Mouse (Mus musculus): ENCODE measurements around the gene Wdr13. TPM values are rescaled to one million over a fixed set of nuclear protein-coding genes. Genes with fewer than 3 reads are reported as not detected.
"Not testable (repeated sequence)": the region's sequence is repeated elsewhere in the genome, so short reads cannot be mapped to it uniquely, and the experiment has no call there.

Wdr13 gene
- polyA plus RNA-seq, 1 experiment from 2014 or later = 24.1 TPM

DNA sequence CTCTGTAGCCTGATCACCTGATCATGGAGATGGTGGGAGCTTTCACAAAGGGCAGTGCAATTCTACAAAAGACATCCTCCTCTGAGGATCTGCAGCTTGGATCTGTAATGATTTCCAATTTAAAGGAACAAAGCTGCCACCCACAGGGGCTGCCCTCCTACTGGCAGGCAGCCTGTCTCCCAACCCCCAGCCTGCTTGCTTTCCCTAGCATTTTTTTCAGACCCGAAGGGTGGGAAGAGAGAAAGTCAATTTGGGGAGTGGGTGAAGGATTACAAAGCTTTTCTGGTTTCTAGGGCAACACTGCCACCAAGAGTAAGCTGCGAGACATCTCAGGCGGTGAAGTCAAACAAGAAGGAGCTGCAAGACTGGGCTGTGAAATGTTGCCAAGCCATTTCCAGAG is 31.7 kb downstream of the Wdr13 start:
- no peak for ATAC-seq (ENCODE audit: insufficient read depth, low FRiP score, low read depth)
- 26% methylated on average over 3 of the region's 3 CpGs for WGBS
- Histone ChIP-seq H3K36me3 (no peaks in the 10 kb centered on the region), H3K4me3 (replicated peaks) (no peak overlapping the region), H3K9me3 (no peaks in the 10 kb centered on the region), H3K27me3 (replicated peaks) (no peaks in the 10 kb centered on the region), H3K27ac (no peak overlapping the region; the same call in 1 of the 2 replicates), H3K9ac (no peak overlapping the region), H3K4me2 (no peak overlapping the region), H3K4me1 (no peaks in the 10 kb centered on the region)

DNA sequence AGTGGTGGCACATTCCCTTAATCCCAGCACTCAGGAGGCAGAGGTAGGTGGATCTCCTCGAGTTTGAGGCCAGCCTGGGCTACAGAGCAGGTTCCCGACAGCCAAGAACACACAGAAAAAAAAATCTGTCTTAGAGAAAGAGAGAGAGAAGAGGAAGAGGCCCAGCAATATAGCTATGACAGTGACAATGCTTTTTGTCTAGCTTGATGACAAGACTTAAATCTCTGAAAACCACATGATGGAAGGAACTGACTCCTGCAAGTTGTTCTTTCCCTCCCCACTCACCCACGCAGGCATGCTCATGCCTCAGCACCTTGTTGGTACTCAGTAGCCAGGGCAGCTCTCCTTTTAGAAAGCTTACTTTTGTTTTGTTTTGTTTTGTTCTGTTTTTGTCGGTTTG is 33.3 kb downstream of the Wdr13 start:
- no peak overlapping the region for H3K27ac ChIP-seq
- no peaks in the 10 kb centered on the region for H3K4me1 ChIP-seq
- no peaks in the 10 kb centered on the region for H3K9me3 ChIP-seq
- H3K4me3 ChIP-seq (replicated peaks) = no peak overlapping the region
- 43% methylated on average over 4 of the region's 4 CpGs for WGBS
- ATAC-seq (ENCODE audit: insufficient read depth, low FRiP score, low read depth) = no peak
- no peaks in the 10 kb centered on the region for H3K27me3 ChIP-seq (replicated peaks)
- no peak overlapping the region for H3K9ac ChIP-seq
- H3K36me3 ChIP-seq = no peaks in the 10 kb centered on the region
- H3K4me2 ChIP-seq = no peak overlapping the region

DNA sequence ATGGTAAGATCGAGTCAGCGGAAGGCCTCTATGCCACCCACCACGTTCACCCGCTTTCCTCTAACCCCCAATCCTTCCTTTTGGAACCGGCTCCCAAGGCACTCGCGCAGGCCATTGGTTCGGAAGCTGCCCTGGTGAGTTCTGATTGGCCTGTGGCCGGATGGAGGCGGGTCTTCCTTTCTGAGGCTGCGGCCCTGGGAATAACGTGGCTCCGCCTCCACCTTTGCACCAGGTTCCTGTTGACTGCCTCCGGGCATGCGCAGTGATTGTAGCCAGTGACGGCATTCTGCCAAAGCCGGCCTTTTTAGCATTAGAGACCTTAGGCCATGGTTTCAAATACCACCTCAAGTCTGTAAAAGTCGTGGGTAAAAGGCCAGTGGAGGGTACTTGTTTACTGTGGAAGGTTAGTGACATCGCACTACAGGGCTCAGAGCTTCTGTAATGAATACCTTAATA is 35.9 kb downstream of the Wdr13 start:
- Histone ChIP-seq H3K36me3 (no peaks in the 10 kb centered on the region), H3K9me3 (no peaks in the 10 kb centered on the region), H3K9ac (no peak overlapping the region), H3K4me2 (peak overlapping the region; percentile 42), H3K4me1 (no peaks in the 10 kb centered on the region), H3K27ac (no peak overlapping the region), H3K4me3 (replicated peaks) (peak overlapping the region; percentile 21; the same call in 1 of the 2 replicates), H3K27me3 (replicated peaks) (no peaks in the 10 kb centered on the region)
- ATAC-seq (ENCODE audit: insufficient read depth, low FRiP score, low read depth) = peak; percentile 97
- WGBS = 17% methylated on average over 19 of the region's 19 CpGs

DNA sequence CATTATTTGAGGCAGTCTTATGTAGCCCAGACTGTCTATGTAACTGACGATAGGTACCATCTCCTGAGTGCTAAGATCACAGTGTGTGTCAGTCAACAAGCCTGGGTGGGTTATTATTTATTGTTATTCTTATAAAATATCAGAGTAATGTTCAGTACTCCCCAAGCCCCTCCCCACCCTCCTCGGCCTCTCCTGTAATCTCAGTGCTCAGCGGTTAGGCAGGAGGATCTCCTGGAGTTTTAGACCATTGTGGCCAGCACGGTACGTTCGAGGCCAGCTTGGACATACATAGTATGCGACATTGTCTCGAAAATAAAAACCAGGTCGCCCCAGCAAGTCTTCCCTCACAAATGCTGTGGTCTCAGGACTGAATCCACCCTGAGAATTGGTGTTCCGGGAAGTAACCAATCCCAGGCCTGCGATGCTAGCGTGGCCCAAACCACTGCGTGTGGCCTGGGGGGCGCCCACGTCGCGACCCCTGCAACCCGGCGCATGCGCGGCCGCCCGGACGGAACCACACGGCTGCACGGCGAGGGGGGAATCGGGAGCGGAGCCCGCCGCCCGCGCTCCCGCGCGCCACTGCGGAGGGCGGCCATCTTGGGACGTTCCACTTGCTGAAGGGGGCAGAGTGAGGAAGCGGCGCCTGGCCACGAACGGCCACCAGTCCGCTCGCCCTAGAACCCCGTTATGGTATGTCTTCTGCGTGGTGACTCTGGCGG is 36.5 kb downstream of the Wdr13 start:
- not testable (repeated sequence) for H3K4me1 ChIP-seq; H3K27me3 ChIP-seq (replicated peaks); H3K9me3 ChIP-seq; H3K9ac ChIP-seq; H3K27ac ChIP-seq; H3K36me3 ChIP-seq
- Histone ChIP-seq H3K4me2 (peak overlapping the region; percentile 36; the same call in 1 of the 2 replicates), H3K4me3 (replicated peaks) (peak overlapping the region; percentile 32)
- peak; percentile 91 for ATAC-seq (ENCODE audit: insufficient read depth, low FRiP score, low read depth)
- WGBS = 13% methylated on average over 28 of the region's 48 CpGs

DNA sequence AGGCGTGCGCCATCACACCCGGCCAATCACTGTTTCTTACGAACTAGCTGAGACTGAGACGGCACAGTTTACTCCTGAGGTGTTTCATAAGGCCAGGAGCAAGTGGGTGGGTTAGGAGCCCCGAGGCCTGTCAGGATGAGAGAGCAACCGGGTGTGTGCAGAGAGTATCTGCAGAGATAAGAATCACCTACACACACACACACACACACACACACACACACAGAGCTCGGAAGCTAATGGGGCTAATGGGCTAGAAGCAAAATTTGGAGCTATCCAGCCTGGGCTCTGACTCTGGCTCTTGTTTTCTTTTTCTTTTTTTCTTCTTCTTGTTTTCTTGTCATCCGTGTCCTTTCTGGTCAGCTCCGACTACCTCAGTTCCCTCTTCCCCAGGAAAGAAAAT is 37.1 kb downstream of the Wdr13 start:
- Histone ChIP-seq H3K27ac (no peak overlapping the region), H3K36me3 (no peaks in the 10 kb centered on the region), H3K4me3 (replicated peaks) (0 out of 2 replicates have a peak overlapping the region, but pooled peaks have one; percentile 32), H3K9ac (no peak overlapping the region), H3K27me3 (replicated peaks) (no peaks in the 10 kb centered on the region), H3K4me1 (no peaks in the 10 kb centered on the region), H3K4me2 (peak overlapping the region; percentile 36), H3K9me3 (no peaks in the 10 kb centered on the region)
- no peak for ATAC-seq (ENCODE audit: insufficient read depth, low FRiP score, low read depth)
- 70% methylated on average over 10 of the region's 10 CpGs for WGBS

DNA sequence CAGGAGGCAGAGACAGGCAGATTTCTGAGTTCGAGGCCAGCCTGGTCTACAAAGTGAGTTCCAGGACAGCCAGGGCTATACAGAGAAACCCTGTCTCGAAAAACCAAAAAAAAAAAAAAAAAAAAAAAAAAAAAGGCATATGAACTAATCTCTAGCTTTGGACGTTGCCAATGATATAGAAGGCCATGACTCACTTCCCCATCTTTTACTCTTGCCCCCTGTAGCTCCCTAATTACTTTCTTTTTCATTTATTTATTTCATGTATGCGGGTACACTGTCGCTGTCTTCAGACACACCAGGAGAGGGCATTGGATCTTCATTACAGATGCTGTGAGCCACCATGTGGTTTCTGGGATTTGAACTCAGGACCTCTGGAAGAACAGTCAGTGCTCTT is 41.7 kb downstream of the Wdr13 start:
- WGBS = 78% methylated on average over 4 of the region's 5 CpGs

DNA sequence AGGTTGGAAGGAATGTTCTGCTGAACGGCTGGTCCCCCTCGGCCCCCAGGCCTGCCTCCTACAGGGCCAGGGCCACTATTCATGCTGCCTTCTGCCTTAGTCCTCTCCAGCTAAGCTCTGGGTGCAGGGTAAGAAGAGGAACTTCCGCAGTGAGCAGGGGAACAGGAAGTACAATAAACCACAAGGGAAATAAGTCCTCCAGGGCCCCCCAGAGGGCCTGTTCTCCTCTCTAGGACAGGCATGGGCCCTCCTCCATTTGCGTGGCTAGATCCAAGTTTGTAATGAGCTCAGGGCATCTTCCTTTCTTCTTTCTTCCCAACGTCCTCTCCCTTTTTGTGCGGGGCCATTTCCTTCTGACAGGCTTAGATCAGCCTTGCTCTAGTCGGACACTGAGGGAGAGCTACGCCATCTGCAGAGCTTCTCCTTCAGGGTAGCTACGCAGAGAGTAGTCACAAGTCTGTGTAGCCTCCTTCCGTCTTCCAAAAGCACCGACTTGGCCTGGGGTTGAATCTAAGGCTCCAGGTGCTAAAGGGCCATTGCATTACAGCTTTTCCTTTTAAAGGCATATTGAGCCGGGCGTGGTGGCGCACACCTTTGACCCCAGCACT is 42.2 kb downstream of the Wdr13 start, which contains the start of gene Was:
TSS of gene Was (minus strand) at position 153 of the 608 bp plus-strand sequence.
- WGBS = 76% methylated on average over 14 of the region's 14 CpGs
- Histone ChIP-seq H3K4me1 (no peaks in the 10 kb centered on the region), H3K4me2 (no peak within 1 kb of the TSS), H3K27me3 (replicated peaks) (no peaks in the 10 kb centered on the region), H3K36me3 (no peaks in the 10 kb centered on the region), H3K4me3 (replicated peaks) (no peak within 1 kb of the TSS), H3K27ac (no peak within 1 kb of the TSS), H3K9ac (no peak within 1 kb of the TSS), H3K9me3 (no peaks in the 10 kb centered on the region)
- no peak for ATAC-seq (ENCODE audit: insufficient read depth, low FRiP score, low read depth)

More for the DNA sequence above, 41.7 kb downstream of the Wdr13 start:
- H3K27me3 ChIP-seq (replicated peaks); H3K27ac ChIP-seq; H3K9me3 ChIP-seq; ATAC-seq (ENCODE audit: insufficient read depth, low FRiP score, low read depth); H3K4me3 ChIP-seq (replicated peaks); H3K4me2 ChIP-seq; H3K36me3 ChIP-seq; H3K4me1 ChIP-seq; H3K9ac ChIP-seq: not testable (repeated sequence)

DNA sequence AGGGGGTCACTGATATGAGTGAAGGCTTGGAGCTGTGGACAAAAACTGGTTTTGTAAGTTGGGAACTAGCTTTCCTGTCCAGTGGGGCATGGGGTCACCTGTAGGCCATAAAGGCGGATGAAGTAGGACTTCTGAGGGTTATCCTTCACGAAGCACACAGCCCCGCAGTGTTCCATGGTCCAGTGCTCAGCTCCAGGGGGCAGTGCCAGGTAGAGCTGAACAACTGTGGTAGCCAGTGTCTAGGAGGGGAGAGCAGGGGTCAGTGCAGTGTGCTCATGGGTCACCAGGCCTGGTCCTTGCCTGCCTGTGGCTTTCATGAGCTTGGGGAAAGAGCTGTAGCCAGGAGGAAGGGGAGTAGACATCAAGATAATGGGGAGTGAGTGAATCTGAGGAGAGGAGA is 42.9 kb downstream of the Wdr13 start:
- H3K27ac ChIP-seq = no peak overlapping the region
- H3K4me2 ChIP-seq = no peak overlapping the region
- no peak overlapping the region for H3K4me3 ChIP-seq (replicated peaks)
- no peaks in the 10 kb centered on the region for H3K27me3 ChIP-seq (replicated peaks)
- 77% methylated on average over 3 of the region's 3 CpGs for WGBS
- H3K9ac ChIP-seq = no peak overlapping the region
- H3K4me1 ChIP-seq = no peaks in the 10 kb centered on the region
- no peaks in the 10 kb centered on the region for H3K9me3 ChIP-seq
- no peak for ATAC-seq (ENCODE audit: insufficient read depth, low FRiP score, low read depth)
- H3K36me3 ChIP-seq = no peaks in the 10 kb centered on the region

DNA sequence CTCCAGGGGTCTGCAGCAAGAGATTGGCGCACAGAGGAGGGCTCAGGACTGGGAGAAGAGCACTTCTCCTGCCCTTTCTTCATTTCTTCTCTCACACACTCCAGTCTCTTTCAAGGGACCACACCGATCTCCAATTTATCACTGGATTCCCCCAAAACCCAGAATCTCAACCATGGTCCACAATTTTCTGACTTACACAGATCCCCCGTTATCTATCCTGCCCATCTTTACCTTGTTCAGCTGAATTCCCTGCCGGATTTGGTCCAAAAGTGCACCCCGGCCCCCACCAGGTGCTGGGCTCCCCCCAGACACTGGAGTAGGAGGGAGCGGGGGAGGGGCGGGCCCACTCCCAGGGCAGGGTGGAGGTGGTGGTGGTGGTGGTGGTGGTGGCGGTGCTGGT is 47.1 kb downstream of the Wdr13 start:
- H3K4me3 ChIP-seq (replicated peaks) = no peak overlapping the region
- H3K27ac ChIP-seq = no peak overlapping the region
- WGBS = 80% methylated on average over 8 of the region's 8 CpGs
- no peaks in the 10 kb centered on the region for H3K4me1 ChIP-seq
- no peak for ATAC-seq (ENCODE audit: insufficient read depth, low FRiP score, low read depth)
- no peaks in the 10 kb centered on the region for H3K9me3 ChIP-seq
- no peak overlapping the region for H3K4me2 ChIP-seq
- no peak overlapping the region for H3K9ac ChIP-seq
- H3K27me3 ChIP-seq (replicated peaks) = no peaks in the 10 kb centered on the region
- no peaks in the 10 kb centered on the region for H3K36me3 ChIP-seq

DNA sequence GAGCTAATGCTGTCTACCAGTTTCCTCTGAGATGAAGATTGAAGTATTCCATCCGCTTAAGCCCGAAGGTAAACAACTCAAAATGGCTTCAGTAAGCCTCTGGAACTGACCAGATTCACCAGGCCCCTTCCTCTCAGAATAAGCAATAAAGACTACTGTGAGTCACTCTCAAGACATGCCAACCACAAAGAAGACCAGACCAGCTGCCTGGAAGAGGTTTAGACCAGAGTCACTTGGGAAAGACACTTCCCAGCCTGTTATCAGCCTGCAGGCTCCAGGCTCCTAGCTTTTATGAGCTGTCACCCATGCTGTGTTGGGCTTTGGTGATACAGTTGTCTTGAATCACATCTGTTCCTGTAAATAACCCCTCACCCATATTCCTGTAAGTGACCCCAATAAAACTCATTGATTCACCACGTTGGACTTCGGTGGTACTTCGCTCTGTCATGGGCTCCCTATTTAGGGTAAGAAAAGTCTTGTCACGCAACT is 47.9 kb downstream of the Wdr13 start:
- WGBS = 88% methylated on average over 6 of the region's 6 CpGs
- Histone ChIP-seq H3K27ac (no peak overlapping the region), H3K27me3 (replicated peaks) (no peaks in the 10 kb centered on the region), H3K9ac (no peak overlapping the region), H3K4me1 (no peaks in the 10 kb centered on the region), H3K4me3 (replicated peaks) (no peak overlapping the region), H3K36me3 (no peaks in the 10 kb centered on the region), H3K9me3 (no peaks in the 10 kb centered on the region), H3K4me2 (no peak overlapping the region)
- ATAC-seq (ENCODE audit: insufficient read depth, low FRiP score, low read depth) = no peak

DNA sequence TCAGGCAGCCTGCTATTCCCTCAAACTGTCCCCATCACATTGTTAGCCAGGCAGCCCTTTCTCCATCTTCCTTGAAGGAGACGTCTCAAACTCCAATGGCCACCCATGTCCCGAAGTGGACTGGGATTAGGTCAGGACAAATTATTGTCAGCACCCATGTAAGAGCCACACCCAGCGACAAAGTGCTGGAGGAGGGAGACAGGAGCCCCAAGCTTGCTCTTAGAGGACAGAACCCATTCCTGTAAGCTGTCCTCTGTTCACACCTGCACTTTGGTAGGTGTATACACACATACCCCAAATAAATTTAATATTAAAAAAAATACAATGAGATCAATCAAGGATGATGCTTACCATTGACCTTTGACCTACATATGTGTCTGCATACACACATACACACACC is 57.6 kb downstream of the Wdr13 start:
- Histone ChIP-seq H3K4me2 (peak overlapping the region; percentile 49), H3K4me1 (no peaks in the 10 kb centered on the region), H3K27ac (no peak overlapping the region), H3K4me3 (replicated peaks) (peak overlapping the region; percentile 57), H3K36me3 (no peaks in the 10 kb centered on the region), H3K27me3 (replicated peaks) (no peaks in the 10 kb centered on the region), H3K9me3 (no peaks in the 10 kb centered on the region), H3K9ac (no peak overlapping the region)
- 37% methylated on average over 3 of the region's 3 CpGs for WGBS
- ATAC-seq (ENCODE audit: insufficient read depth, low FRiP score, low read depth) = 0 out of 2 replicates have a peak, but pooled peaks have one; percentile 8

DNA sequence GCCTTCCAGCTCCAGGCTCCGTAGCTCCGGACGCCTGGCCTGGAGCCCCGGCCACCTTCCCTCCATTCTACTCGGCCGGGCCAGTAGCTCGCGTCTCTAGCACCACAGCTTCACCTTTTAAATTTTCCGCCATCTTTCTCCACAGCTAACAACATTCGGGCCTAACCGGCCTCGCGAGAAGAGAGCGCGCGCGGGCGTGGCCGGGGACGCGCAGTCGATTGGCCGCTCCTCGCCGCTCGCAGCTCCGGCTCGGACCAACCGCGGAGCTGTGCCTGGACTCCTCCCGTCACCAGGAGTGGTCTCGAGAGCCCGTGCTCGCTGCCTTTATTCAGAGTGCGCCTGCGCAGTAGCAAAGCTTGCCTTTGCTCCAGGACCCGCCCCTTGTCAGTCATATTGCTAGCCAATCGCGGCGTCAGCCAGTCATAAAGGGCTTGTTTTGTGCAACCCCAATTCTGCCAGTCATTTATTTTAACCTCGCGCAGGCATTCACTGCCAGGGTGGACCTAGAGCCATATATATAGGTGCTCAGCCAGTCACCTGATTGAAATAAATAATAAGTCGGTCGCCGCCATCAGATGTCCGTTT is 58.2 kb downstream of the Wdr13 start, which contains the start of gene Suv39h1:
TSS of gene Suv39h1 (minus strand) at position 331 of the 585 bp plus-strand sequence.
- Histone ChIP-seq H3K4me2 (peak within 1 kb of the TSS; percentile 50), H3K36me3 (no peaks in the 10 kb centered on the region), H3K9me3 (no peaks in the 10 kb centered on the region), H3K9ac (peak within 1 kb of the TSS; percentile 37), H3K4me3 (replicated peaks) (peak within 1 kb of the TSS; percentile 57), H3K27me3 (replicated peaks) (no peaks in the 10 kb centered on the region), H3K27ac (peak within 1 kb of the TSS; percentile 90), H3K4me1 (no peaks in the 10 kb centered on the region)
- ATAC-seq (ENCODE audit: insufficient read depth, low FRiP score, low read depth) = peak; percentile 99
- WGBS = 16% methylated on average over 46 of the region's 46 CpGs
